Mouse (Mus musculus) mesoderm, embryonic 11.5 days (tissue): Measurements from ENCODE around the gene Gm21865.
"Not testable (repeated sequence)": the region's sequence is repeated elsewhere in the genome, so short reads cannot be mapped to it uniquely, and the experiment has no call there.

Experiments
- DNase-seq: peaks from one replicate; pipeline ENCODE4 v3.0.0-alpha.2; 2012; ENCODE audit warnings: low read depth, low spot score

The Gm21865 gene

GRCm38 (mm10) chrY:40316803-40317202 is at the start of gene Gm21865:
Gene Gm21865 (minus strand): TSS chrY:40316903.
- not testable (repeated sequence) for DNase-seq
